Mouse (Mus musculus) kidney, postnatal 25 days (tissue): ENCODE results near the gene Dab1.
A peak's percentile ranks its signal among the peaks of the same experiment; 100 is the strongest.

ENCODE experiments used
- DNase-seq, 2 experiments: peaks; one replicate each; pipeline ENCODE4 v3.0.0; 2021; ENCODE audit warnings: mixed read lengths in 2 of 2

The Dab1 gene

GRCm38 (mm10) chr4:104532846-104533245 lies 913.7 kb downstream of the Dab1 start:
- DNase-seq: no peak

DNA sequence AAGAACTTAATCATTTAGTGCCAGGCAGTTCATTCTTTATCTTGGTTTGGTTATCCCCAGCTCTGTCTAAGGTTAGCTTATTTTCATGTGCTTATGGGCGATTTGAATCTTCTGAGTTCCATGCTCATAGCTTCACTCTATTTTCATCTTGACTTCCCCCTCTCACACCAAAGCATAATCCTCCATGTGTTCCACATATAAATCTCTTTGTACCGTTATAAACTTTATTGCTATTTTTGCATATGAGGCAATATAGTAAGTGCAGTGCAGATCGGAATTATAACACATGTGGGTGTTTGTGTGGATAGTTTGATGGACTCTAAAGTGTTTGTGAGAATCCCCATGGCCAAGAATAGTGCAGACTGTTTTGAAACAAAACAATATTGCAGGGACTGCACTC lies 919.3 kb downstream of the Dab1 start:
- no peak for DNase-seq

- DNase-seq: peak in 1 of 2 experiments; percentile 4
Measured at GRCm38 (mm10) chr4:104539047-104539446, 919.9 kb downstream of the Dab1 start.

DNA sequence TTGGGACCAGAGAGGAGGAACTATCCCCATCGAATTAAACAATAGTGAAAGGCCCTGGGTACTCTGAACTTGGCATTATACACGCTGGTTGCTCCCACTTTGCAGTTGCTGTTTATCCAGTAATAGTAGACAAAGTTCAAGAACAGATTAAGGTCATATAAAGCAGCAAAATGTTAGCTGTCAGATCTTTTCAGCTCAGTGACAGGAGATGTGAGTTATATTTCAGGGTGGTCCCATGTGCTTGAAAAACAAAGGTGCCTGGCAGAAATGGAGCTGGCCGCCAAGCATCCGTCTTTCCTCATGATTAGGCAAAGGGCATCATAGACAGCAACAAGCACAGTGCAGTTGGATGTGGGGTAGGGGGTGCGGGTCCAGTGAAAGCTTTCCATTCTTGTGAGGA lies 927.9 kb downstream of the Dab1 start:
- no peak for DNase-seq

DNA sequence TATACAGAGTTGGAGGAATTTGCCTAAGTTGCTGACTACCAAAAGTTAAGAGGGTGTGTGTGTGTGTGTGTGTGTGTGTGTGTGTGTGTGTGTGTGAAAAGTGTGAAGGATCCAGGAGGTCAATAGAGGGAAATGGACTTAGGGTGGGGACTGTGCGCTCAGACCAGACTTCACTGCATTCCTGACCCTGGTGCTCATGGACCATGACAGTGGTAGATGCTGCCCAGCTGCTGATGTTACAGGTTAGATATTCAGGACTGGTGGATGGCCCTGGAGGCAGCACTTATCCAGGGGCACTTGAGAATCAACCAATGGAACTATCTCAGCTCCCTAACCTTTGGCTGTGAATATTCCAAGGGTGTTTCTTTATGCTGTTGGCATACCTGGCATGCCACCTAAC lies 929.1 kb downstream of the Dab1 start:
- no peak for DNase-seq

DNA sequence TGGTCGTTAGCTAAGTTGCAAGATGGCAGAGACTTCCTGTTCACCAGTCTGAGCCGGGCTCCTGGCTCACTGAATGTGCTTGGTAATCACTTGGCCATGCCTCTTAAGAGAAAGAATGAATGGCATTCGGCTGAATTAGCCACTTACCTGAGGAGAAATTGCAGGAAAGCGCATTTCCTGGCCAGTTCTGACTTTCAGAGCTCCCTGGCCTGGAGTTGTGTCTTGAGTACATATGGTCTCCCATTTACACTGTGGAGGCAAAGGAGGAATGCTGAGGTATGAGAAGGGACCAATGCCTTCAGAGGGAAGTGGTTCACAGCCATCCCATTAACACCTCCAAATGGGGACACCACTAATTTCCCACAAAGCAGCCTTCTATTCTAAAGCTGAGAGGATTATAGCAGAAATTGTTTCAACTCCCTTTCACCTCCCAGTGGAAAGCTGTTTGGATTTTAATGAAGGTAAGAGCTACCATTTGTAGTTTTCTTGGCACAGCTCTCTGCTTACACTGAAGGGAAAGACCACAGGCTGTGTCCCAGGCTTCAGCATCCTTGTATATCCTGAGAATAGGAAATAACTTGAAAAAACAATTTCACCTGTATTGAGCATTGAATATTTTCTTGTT lies 931.5 kb downstream of the Dab1 start:
- peak in 1 of 2 experiments; percentile 2 for DNase-seq

DNA sequence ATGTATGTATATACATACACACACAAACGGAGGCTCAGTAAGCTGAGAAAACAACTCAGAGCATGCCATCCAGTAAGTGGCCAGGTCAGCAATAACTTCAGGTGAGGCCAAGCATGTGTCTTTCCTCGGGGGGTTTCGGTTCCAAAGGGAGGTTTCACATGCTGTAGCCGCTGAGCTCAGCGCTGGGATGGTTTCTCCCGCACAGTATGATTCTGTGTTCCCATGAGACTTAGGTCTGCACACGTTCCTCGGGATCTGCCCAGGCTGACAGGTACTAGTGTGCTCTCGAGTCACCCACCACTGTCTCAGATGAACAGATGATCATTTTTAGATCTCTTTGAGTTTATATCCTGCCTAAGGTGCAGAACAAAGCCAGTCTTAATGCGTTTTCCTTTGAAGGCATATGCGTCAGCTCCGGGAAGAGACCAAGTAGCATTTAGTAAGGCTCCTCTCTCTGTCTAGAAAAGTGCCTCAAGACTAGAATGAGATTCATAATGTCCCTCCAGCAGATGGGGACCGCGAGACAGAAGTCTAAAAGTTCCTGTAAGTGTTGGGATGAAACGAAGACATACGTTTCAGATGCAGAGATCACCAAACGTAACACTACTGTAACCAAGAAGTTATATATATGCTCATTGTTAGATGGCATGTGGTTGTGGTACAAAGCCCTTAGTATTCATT lies 932.4 kb downstream of the Dab1 start:
- no peak for DNase-seq

DNA sequence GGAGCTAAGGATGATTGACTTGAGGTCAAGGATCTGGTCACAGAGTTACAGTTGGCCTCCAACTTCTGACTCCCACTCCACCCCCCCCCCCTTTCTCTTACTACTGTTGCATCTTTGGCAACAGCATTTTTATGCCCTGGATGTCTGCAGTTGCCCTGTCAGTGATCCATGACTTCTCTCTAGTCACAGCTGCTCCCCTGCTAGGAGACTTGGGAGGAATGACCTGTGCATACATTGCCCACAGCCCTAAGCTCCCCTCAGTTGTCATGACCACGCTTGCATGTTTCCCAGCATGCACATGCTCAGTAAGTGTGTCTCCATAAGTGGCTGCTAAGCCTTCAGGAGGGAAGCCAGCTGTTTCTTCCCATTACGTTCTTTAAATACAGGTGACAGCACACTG lies 936.2 kb downstream of the Dab1 start:
- DNase-seq: peak in 1 of 2 experiments; percentile 48

DNA sequence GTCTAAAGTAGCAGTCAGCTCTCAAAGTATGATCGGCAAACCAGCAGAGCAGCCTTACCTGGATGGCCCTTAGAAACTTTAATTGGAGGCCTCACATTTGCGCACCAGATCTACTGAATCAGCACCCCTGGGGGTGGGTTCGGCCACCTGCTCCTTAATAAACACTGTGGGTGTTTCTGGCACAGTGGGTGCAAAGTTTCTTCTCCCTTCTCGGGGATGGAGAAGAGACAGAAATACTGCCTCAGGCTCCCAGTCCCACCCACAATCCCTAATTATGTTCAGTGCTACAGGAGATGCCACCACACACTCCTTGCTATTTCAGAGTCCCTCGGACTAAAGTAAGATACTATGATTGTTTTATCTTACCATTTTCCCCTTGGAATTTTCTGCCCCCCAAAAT lies 944.4 kb downstream of the Dab1 start:
- no peak for DNase-seq

GRCm38 (mm10) chr4:104570523-104570922 lies 951.4 kb downstream of the Dab1 start:
- no peak for DNase-seq

DNA sequence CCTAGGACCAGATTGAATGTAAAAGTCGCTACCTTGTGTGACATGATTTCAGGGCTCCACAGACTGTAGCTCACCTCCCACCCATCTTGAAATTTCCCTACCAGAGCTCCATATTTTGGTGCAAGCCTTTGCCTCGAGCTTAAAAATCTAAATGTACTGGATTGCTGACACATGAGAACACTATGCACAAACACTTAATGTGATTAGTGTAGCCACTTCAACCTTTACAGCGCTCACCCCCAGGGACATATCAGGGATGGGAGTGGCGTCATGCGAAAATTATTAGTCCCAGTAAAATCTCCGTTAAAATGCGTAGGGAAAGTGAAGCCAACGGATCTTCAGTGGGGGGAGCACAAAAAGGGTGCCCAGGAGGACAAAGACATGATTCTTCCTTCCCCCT lies 953.3 kb downstream of the Dab1 start:
- DNase-seq: no peak

DNA sequence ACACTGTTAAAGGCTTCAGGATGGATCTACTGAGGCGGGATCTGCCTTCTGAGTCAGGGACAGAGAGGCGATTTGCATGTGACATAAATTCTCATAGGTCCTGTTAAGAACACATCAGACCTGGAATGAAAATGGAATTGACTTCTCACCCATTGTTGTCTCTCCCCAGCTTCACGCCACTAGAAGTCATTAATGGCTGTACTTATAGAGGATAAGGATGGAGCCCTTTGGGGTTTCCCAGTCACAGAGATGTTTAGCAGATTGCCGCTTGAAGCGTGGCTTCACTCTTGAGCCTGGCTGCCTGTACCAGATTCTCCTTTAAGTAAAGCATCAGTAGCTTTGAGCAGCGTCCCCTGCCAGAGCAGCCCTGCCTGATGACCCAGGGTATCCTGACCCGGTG lies 954.3 kb downstream of the Dab1 start:
- DNase-seq: no peak

- peak; percentile 45 to 48 for DNase-seq
Measured at GRCm38 (mm10) chr4:104578370-104578769, 959.2 kb downstream of the Dab1 start.

DNA sequence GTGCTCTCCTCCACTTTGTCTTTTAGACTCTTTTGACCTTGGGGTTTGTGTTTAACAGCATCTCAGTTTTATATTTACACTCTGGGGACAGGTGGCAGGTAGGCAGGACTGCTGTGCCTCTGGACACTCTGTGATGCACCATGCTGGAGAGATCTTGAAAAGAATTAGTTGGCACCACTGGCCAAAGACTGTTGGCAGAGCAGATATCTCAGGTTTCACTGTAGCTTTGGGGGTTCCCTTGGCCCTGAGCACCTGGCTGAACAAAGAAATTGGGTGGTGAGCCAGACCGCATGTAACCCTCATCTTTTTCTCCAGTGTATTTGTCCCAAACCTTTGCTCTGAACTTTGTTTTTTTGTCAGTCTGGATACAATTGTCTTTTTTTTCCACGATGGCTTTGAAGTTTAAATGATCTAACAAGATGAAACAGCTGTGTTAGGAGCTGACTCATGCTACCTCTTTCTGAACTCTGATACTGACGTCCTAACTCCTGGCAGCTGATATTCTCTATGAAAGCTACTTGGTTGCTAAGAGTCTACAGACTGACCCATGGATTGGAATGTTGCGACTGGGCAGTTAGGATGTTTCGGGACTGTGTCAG lies 960.9 kb downstream of the Dab1 start:
- DNase-seq: no peak

- DNase-seq: no peak
Measured at GRCm38 (mm10) chr4:104582726-104583125, 963.6 kb downstream of the Dab1 start.

GRCm38 (mm10) chr4:104587826-104588225 lies 968.7 kb downstream of the Dab1 start:
- DNase-seq: peak in 1 of 2 experiments; percentile 10

- no peak for DNase-seq
Measured at GRCm38 (mm10) chr4:104596936-104597335, 977.8 kb downstream of the Dab1 start.

DNA sequence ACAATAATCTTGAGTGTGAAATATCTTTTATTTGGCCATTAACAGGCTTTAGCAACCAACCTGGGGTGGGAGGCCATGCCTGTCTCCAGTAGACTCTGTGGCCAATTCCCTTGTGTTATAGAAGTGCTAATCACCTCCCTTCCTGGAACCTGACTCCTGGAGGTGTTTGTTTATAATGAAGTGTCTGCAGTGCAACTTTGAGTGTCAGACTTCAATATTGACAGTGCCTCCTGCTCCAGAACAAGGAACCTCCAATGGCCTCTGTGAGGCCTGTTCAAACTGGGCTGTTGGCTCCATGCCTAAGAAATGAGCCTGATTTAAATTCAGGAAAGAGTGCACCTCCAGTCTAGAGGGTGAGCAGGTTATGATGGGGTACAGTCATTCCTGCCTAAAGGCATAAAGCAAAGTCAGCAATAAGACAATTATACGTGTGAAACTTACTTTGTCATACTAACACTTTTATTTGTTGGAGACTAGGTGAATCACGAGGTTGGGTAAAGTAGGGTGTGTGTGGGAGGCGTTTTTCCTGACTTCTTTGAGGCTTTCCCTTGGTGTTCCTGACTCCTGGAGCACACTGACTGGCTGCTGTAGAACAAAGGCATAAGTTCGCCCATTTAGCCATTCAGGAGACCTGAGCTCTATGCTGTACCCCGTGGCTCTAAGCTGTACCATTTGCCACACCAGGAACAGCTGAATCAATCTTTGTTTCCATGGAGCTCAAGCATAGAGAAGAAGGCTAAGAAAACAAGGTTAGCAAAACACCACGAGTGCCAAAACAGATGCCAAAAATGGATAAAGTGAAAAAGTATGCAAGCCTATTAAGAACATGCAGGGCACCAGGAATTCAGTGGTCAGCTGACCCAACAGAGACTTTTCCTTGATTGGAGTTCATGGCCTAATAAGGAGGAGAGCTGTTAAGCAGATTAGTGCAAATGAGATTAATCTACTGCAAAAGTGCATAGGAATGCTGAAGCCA lies 978.6 kb downstream of the Dab1 start:
- DNase-seq: peak in 1 of 2 experiments; percentile 6

- no peak for DNase-seq
Measured at GRCm38 (mm10) chr4:104602804-104603203, 983.6 kb downstream of the Dab1 start.

DNA sequence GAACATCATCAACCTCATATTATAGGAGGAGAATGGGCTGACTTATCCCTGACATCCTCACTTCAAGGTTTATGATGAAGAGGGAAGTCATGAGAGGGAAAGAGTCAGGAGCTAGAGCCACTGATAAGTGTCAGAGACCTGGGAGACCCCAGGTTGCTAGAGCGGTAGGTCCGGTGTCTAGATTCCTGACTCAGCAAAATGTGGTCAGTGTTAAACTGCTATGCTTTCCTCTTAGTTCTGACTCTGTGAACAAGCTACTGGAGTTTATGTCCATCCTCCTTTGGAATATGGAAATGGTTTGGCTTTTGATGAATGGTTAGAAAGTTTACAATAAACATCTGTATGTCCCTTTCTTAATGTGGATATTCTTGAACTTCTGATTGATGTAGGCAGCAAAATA lies 985.1 kb downstream of the Dab1 start:
- DNase-seq: no peak

DNA sequence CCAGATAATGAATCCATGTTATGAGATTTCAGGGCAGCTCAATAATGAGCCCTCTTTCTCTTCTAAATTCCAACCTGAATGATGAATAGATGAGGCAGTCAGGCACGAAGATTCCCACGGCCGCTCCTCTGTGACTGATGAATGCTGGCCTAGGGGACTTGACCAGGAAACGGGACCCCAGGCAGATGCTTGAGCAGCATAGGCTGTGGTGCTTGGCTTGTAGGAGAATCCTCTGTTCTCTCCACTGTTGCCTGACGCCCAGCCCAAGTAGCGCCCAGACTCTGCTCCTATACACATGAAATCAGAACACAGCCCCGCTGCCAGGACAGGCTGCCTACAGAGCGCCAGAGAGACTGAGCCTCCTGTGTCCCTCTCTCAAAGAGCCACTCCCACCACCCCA lies 987.7 kb downstream of the Dab1 start:
- DNase-seq: no peak

GRCm38 (mm10) chr4:104607636-104608035 lies 988.5 kb downstream of the Dab1 start:
- no peak for DNase-seq

- no peak for DNase-seq
Measured at GRCm38 (mm10) chr4:104619452-104619851, 1000.3 kb downstream of the Dab1 start.
